Mouse (Mus musculus) c-Kit-positive CD71-negative TER-119-negative erythroid progenitor cells, embryonic 14.5 days (primary cell): ENCODE data around the gene Fancd2os.

Source experiments
- DNase-seq: peaks from one replicate; pipeline ENCODE4 v3.0.0-alpha.2; 2013; ENCODE audit warnings: low read depth

Fancd2os gene

DNA sequence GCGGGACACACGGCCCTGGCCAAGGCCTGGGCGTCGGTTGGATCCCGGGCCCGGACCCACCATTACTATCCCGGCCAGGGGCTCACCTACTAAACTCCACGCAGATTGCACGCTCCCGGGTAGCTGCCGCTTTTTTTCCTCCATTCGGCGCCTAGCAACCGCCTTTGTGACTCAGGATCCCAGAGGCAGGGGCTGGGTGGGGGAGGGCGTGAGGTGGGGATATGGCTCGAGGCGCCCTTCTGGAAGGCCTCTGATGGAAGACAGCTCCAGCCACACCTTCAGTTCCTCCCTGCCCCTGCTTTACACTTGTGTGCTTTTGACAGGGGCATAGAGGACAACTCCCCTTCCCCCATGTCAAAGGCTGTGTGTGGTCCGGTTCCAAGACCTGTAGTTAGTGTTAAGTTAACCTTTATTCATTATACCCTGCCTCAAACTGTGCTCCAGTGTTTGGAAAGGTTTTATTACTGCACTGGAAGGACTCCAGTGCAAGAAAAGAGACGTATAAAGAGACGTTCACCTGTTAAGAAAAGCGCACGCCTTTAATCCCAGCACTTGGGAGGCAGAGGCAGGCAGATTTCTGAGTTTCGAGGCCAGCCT is at the start of gene Fancd2os:
TSS of gene Fancd2os (minus strand) at position 173 of the 597 bp plus-strand sequence.
- no peak for DNase-seq

DNA sequence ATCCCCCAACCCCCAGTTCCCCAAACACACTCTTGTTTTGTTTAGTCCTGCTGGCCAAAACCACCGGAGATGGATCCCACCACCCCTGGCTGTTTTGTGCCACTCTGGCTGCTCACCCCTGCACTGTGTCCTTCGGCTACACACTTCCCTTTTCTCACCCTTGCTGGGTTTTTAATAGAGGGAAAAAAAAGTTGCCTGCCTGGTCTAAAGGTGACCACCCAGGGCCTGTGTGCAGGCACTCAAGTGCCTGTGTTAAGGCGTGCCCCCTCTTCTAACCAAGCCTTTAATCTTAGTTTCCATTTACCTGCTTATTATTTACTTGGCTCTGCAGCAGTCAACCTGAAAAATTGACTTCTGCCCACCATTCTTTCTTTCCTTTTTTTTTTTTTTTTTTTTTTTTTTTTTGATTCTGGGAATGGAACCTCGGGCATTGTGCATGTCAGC is 49.7 kb upstream of the Fancd2os start:
- DNase-seq = no peak

DNA sequence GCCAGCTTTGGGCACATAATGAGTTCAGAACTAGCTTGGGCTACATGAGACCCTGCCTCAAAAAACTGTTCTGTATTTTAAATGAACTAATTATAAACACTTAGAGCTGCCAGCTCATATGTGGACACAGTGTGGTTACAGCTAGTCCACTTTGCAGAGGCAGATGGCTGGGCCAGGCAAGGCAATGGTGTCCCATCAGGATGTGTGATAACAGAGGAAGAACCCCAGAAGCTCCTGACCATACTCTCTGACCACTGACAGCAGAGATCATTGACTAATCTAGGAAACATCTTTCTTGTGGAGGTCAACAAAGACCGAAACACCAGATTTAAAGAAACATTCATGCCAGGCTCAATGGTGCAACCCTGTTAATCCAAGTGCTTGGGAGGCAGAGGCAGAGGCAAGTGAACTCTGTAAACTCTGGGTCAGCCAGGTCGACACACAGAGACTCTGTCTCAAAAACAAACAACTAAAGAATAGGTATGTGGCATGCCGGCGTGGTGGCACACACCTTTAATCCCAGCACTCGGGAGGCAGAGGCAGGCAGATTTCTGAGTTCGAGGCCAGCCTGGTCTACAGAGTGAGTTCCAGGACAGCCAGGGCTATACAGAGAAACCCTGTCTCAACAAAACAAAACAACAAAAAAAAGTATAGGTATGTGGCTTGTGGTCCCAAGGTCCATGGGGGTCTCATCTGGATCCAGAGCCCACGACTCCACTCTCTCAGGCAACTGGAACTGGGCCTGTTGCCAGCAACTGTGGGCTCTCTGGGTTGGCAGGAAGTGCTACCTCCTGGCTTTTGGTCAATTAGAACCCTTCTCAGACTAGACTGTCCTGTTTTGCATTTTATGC is 49.1 kb upstream of the Fancd2os start:
- DNase-seq = no peak

DNA sequence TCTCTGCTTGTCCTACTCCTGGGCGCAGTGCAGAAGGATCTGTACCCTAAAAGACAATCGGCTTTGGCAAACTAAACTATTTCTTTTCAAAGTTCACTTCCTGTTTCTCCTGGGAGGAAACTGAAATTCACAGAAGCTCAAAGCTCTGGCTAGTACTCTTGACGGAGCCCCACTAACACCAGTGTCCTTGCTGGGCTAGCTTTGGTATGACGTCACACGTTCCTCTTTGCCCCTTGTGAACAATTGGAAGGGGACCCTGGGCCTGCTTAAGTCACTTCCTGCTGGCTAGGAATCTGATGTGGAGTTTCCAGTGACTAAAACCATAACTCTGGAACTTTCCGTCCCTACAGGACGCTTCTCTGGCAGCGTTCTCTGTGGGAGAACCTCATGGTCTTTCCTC is 44.3 kb upstream of the Fancd2os start:
- DNase-seq = no peak

DNA sequence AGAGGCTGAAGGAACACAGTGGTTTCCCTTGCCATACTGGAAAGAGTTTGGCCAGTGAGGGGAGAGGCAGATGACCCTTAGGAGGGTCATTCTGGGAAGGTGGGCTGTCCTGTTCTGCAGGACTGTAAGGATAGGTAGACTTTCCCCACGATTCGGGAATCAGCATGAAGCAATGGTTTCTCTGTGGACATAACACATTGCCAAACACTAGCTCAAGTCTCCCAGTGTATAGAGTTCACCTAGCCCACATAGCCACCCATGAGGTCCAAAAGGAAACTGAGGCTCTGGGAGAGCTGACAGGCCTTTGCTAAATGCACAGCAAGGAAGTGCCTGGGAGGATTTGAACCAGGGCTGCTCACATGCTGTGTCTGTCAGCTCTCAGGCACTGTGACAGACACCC is 43.5 kb upstream of the Fancd2os start:
- no peak for DNase-seq

DNA sequence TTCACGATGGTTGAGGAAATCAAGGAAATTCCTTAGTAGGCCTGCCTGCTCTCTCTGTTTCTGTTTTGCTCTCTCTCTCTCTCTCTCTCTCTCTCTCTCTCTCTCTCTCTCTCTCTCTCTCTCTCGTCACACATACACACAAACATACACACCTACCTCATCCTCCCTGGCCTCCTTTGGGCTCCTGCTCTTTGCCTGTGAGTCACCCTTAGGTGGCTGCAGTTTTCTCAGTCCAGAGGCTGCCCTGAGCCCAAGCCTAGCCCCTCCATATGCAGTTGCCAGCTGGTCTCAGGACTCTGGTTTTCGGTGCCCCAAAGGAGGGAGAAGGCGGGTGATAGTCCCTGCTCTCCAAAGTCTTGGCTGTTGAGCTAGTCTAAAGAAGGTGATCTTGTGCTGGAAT is 42.5 kb upstream of the Fancd2os start:
- DNase-seq = no peak

DNA sequence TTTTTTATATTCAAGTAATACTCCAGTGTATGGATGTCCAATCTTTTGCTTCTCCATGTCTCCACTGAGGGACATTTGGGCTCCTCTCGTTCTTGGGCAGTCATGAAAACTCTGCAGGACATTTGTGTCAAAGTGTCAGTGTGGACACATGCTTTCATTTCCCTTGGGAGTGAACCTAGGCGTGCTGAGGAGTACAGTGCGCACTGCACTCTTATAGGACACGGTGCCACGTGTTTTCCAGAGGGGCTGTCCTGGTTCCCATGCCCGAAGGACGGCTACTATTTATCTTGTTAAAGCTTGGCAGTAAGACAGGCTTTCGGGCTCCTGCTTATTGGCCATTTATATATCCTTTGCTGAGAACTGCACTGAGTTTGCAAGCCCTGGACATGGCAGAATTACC is 42.1 kb upstream of the Fancd2os start:
- no peak for DNase-seq

DNA sequence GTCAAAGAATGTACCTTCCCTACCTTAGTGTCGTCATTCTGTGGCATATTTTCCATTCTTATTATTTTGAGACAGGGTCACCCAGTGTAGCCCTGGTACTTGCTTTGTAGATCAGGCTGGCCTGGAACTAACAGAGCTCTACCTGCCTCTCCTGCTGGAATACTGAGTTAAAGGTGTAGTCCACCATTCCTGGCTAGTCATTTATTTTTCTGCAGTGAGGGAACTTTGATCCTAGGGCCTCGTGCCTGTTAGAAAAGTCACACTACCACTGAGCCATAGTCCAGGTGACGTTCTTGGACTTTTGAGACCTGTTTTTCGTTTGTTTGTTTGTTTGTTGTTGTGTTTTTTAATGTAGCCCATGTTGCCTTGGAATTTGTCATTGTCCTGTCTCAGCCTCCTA is 38.7 kb upstream of the Fancd2os start:
- no peak for DNase-seq

DNA sequence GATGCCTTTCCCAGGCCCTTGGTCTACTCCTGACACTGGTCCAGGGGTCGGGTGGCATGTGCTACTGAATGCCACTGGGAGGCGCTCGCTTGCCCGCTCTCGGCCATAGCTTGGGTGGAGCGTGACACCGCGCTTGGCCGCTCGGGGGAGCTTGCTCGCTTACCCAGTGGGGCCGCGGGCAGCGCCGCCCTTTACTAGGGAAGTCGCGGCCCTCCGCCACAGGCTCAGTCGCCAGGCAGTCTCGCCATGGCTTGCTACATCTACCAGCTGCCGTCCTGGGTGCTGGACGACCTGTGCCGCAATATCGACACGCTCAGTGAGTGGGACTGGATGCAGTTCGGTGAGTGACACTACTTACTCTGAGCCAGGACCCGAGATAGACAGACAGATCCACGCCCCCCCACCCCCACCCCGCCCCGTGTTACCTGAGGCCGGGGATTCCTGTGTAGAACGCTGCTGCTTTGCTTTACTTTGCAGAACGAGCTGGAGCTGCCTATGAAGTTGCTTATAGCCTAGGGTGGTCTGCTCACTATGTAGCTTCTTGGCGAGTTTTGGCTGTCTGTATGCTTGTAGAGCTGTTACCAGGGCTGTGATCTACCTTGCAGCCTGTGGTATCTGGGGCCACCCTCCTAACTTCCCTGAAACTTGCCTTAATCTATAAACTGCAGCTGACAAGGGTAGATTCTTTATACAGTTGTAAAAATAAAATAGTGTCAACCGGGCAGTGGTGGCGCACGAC is 38.0 kb upstream of the Fancd2os start, which contains the start of gene Irak2:
TSS of gene Irak2 (plus strand) at position 166 of the 739 bp plus-strand sequence.
- peak; percentile 86 for DNase-seq

DNA sequence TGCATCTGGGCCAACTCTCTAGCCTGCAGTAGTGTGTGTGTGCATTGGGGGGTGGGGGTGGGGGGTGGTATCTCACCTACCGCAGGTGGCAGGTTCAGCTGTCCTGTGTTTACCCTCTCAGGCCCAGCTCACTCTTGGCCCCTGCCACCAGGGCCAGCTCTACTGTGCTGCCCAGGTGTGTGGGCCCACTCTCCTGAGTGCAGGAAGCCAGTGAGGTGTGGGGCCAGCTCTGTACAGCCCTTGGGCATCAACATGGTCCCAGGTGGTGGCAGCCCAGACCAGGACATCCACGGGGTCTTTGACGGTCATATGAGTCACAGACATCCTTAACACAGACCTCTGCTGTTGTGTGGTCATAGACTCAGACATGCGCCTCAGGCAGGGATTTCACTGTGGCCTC is 32.3 kb upstream of the Fancd2os start:
- no peak for DNase-seq

DNA sequence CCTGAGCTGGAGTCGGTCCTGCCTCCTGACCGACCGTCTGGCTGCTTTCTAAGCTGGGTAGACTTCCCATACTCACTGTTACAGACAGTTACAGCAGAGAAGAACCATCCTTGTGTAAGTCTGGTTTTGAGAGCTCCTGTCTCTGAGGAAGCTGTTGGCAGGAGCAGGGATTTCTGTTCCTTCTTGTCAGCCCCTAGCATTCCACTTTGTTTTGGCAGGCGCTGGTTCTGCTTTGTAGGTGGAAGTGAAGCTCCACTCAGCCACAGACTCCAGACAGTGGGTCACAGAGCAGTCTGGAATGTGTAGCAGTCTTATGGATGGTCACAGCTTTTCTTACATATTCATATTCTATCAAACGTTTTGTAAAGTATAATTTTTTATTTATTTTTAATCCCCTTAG is 29.8 kb upstream of the Fancd2os start:
- DNase-seq = no peak

DNA sequence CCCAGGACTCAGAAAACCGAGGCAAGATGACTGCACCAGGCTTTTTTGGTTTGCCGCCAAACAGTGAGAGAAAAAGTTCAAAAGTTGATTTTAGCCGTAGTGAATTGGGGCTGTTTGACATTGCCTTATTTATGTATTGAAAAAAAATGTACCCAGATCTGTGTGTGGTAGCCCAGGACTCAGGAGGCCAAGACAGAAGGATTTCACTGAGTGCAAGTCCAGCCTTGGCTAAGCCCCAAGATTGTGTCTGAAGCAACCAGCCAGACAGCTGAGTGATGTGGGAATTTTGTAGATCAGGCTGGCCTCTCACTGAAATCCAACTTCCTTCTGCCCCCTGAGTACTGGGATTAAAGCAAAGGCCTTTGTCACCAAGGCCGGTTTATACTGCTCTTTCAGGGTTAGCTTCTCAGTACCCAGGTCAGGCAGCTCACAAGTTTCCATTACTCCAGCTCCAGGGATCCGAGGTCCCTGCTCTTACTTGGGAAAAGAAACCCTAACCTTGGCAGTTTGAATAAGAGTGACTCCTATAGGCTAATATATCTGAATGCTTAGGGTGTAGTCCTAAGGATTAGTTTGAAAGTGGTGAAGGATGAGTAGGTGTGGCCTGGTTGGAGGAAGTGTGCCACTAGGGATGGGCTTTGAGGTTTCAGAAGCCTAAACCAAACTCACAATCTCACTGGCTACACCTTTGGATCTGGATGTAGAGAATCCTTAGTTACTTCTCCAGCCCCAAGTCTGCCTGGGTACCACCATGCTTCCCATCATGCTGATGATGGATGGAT is 24.7 kb upstream of the Fancd2os start:
- no peak for DNase-seq

DNA sequence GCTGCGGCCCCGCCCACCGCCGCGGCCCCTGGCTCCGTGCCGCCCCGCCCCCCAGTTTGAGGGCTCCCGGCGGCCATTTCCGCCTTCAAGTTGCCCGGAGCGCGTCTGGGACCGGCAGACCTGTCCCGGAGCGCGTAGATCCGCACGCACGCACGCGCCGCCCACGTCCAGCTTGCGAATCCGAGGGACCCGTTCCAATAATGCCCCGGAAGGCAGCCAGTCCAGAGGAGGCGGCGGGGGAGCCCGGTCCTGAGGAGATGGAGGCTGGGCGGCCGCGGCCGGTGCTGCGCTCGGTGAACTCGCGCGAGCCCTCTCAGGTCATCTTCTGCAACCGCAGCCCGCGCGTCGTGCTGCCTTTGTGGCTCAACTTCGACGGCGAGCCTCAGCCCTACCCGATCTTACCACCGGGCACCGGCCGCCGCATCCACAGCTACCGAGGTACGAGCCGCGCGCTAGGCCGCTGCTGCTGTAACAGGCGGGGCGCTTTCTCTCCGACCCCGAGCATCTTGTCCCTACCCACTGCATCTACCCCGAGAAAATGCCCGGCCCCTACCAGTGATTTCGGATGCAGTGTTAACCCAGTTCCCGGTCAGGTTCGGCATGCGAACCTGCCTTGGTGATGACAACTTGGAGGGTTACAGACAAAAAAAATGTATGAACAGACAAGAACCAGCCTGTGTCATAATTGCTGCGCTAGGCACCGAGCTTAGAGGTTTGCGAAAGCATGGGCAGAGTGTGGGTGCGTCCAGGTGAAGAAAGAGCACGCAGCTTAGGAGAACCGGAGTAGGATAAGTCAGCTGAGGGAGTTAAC is 23.6 kb upstream of the Fancd2os start, which contains the start of gene Vhl:
TSS of gene Vhl (plus strand) at position 19 of the 811 bp plus-strand sequence.
- peak; percentile 56 for DNase-seq

DNA sequence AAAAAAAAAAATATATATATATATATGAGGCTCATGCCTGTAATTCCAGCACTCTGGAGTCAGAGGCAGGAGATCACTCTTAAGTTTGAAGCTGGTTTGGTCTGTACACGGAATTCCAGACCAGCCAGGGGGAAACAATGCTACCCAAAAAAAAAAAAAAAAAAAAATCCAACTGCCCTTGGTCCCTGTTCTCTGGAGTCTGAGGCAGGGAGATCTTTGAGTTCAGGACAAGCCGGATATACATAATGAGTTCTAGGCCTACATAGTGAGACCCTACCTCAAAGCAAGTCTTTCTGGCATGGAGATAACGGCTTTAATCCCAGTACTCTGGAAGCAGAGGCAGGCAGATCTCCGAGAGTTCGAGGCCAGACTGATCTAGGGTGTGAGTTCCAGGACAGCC is 22.9 kb upstream of the Fancd2os start:
- no peak for DNase-seq

DNA sequence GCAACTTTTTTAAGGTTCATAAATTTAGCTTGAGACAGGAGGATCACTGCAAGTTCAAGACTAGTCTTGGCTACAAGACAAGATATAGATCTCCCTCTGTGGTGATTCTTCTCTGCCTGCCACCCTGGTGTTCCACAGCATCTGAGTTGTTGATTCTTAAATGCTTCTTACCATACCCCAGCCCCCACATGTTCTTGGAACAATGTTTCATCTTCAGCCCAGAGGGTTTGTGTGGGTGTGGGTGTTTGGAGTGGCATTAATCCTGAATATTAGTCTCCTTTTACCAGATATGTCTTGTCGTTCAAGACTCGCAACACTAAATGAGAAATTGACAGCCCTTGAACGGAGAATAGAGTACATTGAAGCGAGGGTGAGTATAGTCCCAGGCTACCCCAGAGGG is 15.0 kb upstream of the Fancd2os start:
- DNase-seq = no peak

DNA sequence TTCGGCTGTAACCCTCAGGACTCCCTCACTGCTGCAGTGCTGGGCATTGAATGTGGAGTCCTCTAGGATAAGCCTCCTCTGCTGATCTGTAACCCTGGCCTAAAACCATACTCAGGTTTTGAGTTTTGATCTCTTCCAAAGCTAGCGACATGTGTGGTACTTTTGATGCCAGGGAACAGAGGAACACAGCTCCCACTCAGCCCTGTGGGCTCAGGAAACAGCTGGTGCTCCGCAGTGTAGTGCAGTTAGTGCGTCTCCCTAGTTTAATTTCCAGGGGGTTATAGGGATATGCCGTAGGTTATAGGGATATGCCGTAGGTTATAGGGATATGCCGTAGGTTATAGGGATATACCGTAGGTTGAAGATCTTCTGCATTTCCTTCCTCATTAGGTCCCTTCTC is 14.5 kb upstream of the Fancd2os start:
- DNase-seq = no peak

DNA sequence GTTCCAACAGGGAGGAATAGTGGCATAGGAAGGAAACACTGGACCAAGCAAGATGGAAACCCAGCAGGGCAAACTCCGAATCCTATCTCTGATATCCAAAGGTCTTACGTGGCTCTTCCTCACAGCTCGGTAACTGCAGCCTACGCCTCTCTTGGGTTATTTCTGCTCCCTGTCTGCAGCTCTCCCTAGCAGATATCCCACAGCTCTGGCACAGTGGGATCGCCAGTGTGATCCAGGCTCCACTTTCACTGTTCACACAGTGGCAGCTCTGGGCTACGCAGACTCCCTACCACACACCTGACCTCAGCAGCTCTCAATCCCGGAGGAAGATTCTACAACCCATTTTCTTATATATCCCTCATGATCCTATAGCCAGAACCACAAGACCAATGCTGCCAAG is 13.6 kb upstream of the Fancd2os start:
- DNase-seq = no peak

DNA sequence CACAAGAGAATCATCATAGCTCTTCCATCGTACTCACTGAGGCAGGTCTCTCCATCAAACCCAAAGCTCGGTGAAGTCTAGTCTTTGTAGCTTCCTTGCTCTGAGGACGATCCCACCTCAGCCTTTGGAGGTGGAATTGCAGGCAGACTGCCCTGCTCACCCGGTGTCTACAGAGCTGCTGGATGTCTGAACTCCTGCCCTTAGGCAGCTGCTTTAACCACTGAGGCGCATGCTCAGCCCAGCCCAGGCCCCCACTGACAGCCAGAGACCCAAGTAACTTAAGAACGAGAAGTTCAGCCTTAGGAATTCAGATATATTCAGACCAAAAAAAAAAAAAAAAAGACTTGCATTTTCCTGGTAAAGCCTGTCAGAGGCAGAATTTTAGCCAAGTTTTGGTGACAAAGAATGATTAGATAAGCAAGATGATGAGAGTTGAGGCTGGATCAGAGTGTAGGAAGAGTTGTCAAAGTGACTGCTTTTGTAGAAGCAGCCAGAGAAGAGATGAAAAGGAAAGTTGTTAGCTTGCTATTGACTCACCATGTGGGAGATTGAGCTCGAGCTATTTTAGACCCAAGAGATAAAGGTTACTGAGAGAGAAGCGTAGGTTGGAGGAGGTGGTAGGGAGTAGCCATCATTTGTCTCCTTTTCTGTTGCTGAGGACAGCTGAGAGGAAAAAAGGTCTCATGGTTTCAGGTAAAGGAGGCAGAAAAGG is 11.9 kb upstream of the Fancd2os start:
- no peak for DNase-seq

DNA sequence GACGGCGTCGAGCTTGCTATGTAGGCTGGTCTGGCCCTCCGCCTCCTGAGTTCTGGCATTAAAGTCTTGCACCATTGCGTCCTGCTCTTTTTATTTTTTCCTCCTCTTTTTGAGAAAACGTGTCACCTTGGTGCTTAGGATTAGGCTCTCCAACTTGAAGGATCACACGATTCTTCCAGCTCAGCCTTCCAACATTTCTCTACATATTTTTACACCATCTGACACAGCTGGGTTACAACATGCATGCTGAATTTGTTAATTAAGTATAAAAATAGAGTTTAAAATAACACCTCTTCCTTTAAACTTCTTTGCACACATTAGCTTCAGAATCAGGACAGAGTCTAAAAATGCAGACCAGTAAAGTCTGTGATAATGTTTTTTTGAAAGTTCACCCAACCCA is 8.8 kb upstream of the Fancd2os start:
- DNase-seq = no peak

DNA sequence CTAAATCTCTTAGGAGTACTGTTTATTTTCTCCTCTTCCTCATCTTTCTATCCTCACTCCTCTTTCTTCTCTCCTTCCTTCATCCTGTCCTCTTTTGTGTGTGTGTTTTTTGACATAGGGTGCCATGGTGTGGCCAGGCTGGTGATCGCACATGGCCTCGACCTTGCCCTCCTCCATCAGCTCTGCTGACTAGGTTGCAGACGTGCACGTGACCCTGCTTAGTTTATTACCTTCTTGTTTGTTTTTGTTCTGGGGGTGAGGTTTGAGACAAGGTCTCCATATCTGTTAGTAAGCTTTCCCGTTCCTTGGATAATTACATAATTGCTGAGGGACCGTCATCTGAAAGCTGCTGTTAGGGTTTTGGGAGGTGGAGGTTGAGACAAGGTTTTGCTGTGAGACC is 8.4 kb upstream of the Fancd2os start:
- no peak for DNase-seq

DNA sequence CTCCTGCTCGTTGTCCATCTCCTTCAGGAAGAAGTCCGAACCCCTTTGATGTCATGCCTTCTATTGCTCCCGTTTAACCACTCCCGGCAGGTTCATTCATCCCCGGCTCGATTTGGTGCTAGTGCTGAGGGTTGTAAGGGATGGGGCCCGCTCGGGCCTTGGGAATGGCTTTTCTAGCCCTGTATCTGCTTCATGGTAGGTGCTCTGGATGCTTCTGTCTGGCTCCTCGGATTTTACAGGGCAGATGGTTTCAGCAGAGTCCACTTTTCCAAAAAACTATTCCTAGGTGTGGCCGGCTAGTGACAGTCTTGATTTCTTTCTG is 4.7 kb upstream of the Fancd2os start:
- DNase-seq = no peak
